Mouse (Mus musculus) thymus, postnatal 4 days (tissue): ENCODE results near the gene Eif3l.
"Not testable (repeated sequence)": the region's sequence is repeated elsewhere in the genome, so short reads cannot be mapped to it uniquely, and the experiment has no call there.

Experiments used
- DNase-seq: peaks from one replicate; pipeline ENCODE4 v3.0.0; 2021

Eif3l gene

GRCm38 (mm10) chr15:79074913-79075532, at the start of gene Eif3l:
Eif3l (plus strand) TSS chr15:79075179.
- DNase-seq = peak; percentile 91

DNA sequence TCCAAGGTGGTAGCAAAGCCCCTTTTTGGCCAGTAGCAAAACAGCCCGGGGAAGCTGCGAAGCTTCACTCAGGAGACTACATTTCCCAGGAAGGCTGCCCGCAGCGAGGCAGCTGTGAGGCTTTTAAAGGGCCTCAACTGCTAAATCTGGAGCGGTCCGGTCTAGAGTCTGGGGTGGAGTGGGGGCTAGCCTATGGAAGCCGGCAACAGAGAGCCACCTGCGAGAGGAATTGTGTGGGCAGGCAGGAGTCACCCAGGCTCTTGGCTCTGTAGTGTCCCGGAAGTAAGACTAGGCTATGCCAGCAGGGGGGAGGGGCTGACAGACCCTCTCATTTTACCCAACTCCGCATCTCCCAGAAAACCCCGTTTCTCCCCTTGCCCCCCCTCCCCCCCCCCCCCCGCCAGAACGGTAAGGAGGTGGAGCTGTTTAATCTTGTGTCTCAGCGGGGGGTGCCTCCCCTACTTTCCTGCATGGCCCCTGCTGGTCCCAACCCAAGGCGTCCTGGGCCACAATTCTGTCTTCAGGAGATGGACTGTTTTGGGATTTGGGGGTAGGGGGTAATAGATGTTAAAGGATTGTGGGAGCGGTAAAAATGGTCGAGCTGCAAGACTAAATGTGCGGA, 49.2 kb upstream of the Eif3l start:
- no peak for DNase-seq

DNA sequence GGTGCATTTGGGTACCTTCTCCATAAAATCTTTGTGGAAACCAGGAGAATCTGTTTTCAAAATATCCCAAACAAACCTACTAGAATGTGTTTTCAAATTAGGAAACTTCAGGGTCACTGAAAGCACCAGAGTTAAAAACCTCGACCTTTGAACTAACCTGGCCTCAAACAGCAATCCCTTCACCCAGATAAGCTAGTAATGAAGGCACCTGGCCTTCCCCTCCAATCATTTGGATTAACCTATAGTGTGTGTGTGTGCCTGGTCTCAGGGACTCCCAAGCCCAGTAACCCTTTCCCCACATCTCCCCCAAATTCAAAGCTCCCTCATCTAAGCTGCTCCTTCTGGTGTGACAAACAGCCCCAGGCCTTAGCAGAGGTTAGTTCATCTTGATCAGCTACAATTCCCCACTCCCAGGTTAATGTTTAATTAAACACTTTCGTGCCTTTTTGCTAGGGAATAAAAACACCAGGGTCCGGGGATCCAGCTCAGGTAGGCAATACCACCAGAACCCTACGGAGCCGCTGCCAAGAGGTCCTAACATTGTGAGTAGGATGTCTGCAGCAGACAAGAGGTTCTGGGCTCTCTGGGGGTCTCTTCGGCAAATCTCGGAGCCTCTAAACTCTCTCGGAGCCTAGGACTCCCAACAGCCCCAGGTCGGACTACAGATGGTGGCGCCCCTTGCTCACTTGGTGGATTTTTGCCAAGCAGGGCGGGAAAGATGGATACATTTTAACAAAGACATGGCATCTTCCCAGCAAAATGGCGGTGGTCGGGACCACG, 48.3 kb upstream of the Eif3l start:
- DNase-seq = no peak

- DNase-seq = peak; percentile 62
These were observed 47.4 kb upstream of the Eif3l start for GRCm38 (mm10) chr15:79027291-79028205.

DNA sequence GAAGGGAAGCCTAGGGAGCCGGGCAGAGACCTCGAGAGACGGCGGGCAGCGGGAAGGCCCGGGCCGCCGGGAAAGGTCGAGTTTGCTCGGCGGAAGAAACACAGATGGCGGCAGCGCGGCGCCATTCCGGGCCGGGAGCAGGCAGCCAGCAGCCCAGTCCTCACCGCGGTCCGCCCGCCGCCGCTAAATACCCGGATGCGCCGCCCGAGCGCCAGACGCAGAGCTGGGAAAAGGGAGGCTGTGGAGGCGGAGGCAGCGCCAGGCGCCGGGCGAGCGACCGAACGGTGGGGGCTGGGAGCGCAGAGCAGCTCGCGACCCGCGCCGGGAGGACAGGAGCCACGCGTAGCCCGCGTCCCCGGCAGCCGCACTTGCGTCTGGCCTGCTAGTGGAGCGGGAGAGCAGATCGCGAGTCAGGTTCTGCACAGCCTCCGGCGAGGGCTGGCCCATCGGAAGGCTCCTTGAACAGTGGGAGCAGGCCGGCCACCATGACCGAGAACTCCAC, 46.7 kb upstream of the Eif3l start, which contains the start of gene H1f0:
TSS of gene H1f0 (plus strand) at position 214 of the 502 bp plus-strand sequence.
- peak; percentile 96 for DNase-seq

- no peak for DNase-seq
These were observed 46.0 kb upstream of the Eif3l start for GRCm38 (mm10) chr15:79028823-79029484.

GRCm38 (mm10) chr15:79029519-79030241, 45.3 kb upstream of the Eif3l start:
- DNase-seq = no peak

DNA sequence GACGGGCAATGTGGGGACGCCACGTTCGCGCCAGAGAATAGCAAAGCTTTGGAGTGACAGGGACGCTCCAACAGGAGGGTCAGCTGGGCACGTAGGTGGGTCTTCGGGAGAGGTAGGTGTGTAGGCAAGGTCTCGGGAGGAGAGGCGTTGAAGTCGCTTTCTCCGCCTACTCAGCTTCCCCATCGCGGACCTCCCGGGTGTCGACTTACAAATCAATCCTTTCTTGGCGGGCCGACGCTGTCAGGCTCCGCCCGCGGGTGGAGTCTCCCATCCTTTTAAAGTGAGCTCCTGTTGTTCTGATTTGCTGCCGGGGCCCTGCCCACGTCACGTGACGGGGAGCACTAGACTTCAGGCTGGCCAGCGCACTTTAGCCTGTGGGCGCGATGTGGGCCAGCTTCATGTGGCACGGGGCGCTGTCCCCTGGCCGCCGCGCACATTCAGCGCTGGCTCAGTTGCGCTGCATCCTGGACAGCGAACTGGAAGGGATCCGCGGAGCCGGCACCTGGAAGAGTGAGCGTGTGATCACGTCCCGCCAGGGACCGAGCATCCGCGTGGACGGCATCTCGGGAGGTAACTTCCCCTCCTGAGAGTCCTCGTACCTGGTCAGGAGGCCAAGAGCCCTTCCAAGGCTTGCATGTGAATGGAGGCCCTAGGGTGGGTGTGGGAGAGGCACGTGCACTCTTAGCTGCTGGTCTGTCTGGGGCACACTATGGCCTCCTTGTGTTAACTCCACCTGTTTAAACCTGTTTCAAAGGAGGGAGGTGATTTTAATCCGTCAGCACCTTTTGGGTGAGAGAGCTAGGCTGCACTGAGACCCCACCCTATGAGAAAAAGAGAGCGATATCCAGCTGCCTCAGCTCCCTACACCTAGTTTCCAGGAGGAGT, 44.2 kb upstream of the Eif3l start:
- DNase-seq = peak; percentile 75

DNA sequence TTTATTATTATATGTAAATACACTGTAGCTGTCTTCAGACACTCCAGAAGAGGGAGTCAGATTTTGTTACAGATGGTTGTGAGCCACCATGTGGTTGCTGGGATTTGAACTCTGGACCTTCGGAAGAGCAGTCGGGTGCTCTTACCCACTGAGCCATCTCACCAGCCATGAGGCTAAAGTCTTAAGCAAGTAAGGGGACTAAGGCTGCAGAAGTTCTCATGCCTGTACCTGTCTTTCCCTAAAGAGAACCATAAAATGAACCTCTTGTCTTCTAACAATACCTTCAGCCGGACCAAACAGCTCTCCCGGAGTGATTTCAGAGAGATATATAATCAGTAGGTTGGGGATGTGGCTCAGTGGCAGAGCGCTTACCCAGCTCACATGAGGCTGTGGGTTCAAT, 43.1 kb upstream of the Eif3l start:
- DNase-seq = not testable (repeated sequence)

- peak; percentile 87 for DNase-seq
These were observed 37.1 kb upstream of the Eif3l start for GRCm38 (mm10) chr15:79037913-79038328.

GRCm38 (mm10) chr15:79038331-79038730, 36.6 kb upstream of the Eif3l start:
- no peak for DNase-seq

DNA sequence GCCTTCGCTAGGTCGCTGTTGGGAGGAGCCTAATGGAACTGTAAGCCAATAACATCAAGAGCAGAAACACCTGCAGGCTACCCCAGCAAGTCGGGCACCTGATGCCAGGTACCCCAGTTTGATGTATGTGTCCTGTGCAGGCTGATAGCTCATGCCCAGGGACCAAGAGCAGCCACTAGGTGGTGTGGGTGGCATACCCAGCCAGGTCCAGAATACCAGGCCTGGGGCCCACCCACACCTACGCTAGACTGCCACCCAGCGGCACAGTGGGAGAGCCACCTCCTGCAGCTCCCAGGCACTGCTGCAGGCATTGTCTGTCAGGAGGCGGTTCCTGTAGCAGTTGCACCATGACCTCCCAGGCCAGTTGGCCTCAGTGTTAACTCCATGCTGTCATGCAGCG, 36.1 kb upstream of the Eif3l start:
- peak; percentile 97 for DNase-seq

DNA sequence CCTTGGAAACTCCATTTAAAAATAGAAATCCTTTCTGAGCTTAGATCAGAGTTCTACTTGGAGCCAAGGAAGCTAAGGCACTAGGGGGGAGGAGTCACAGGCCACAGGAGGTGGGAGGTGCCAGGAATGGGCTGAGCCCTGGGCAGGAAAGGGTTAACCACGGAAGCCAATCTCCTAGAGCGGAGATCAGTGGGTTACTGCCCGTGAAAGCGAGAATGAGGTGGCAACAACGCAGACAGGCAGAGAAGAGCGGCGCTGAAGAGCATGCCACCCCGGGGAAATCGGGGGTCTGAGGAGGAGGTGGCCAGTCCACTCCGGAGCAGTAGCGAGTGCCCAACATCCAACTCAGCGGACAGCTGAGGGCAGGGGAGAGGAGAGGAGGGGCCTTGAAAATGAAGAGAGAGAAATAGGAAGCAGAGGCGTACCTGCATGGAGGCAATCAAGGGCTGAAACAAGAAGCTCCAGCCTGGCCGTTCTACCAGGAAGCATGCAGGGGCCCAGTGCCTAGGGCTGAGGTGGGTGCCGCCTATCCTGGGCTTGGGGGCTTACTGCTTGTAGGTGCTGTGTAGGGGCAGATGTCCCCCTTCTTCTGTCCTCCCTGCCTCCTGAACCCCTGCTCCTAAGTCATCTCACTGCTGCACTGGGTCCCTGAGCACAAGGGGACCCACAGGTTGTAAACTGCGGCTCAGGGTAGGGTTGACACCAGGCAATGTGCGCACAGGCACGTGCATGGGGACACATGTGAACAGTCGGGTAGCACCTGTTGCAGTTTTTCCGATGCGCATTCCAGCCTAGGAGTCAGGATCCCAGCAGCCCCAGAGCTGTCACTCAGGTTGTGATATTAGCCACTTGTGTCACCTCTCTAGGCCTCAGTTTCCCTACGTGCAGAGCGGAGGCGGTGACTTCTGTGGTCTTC, 34.2 kb upstream of the Eif3l start:
- DNase-seq = peak; percentile 67

DNA sequence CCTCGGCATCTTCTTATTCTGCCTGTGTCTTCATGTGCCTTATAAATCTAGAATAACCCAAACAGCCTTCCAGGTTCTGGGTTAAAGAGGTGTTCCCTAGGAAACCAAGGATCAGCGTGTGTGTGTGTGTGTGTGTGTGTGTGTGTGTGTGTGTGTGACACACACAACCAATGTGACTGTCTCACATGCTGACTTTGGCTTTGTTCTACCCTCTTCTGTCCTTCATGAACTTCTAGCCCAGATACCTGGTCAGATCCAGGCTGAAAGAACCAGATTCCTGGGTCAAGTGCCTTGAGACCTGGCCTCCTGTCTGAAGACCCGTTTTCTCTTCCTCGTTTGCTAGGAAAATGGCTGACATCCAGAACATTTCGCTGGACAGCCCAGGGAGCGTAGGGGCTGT, 33.4 kb upstream of the Eif3l start, which contains the start of gene Galr3:
TSS of gene Galr3 (plus strand) at position 301 of the 400 bp plus-strand sequence.
- no peak for DNase-seq

- DNase-seq = peak; percentile 50
These were observed 32.1 kb upstream of the Eif3l start for GRCm38 (mm10) chr15:79042721-79043491.

DNA sequence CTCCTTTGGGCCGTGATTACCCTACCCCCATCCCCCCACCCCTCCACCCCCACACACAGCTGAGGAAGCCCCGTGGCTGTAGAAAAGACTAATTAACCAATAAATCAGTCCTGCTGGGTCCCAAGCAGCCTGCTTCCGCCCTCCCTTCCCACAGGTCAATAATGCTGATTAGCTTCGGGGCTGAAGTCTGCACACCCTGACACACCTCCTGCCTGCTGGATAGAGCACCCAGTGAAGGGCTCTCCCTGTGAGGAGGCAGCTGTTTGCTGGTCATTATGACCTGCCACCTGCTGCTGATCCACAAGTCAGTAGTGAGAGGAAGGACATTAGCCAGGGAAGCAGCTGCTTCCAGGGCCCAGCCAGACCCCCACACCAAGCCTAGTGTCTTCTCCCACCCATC, 30.1 kb upstream of the Eif3l start:
- DNase-seq = no peak

- DNase-seq = no peak
These were observed 26.8 kb upstream of the Eif3l start for GRCm38 (mm10) chr15:79048186-79048585.

- DNase-seq = no peak
These were observed 24.7 kb upstream of the Eif3l start for GRCm38 (mm10) chr15:79050160-79050845.
